Mouse (Mus musculus) MEL (cell line): ENCODE measurements around the gene Il4ra. TPM values are rescaled to one million over a fixed set of nuclear protein-coding genes. Genes with fewer than 3 reads are reported as not detected.

Experiments used
- DNase-seq: peaks from one replicate; pipeline ENCODE4 v3.0.0; 2011; ENCODE audit warnings: low read depth, low spot score
- H3K27ac ChIP-seq: 2 replicates; pipeline ENCODE4 v1.5.1; 2012; ENCODE audit warnings: low read depth, mild to moderate bottlenecking, control low read depth, low read length, moderate library complexity; ENCODE audit not compliant: control insufficient read depth
- H3K27me3 ChIP-seq, 2 experiments: fragments of 150-350 bp in 1 of 2; sonication (generic) in 1 of 2; 2 replicates each; pipeline ENCODE4 v1.6.1; 2012; ENCODE audit warnings: low read length in 2 of 2, mild to moderate bottlenecking in 2 of 2, improper control_type of control experiment in 1 of 2, moderate library complexity in 1 of 2; ENCODE audit not compliant: insufficient read depth in 2 of 2, control insufficient read depth in 1 of 2
- H3K36me3 ChIP-seq, 2 experiments: 2 replicates each; pipeline ENCODE4 v1.6.1; 2012 to 2014; ENCODE audit warnings: low read length in 2 of 2, improper control_type of control experiment in 1 of 2, inconsistent platforms in 1 of 2, mild to moderate bottlenecking in 1 of 2; ENCODE audit not compliant: insufficient read depth in 2 of 2, control insufficient read depth in 1 of 2
- H3K4me1 ChIP-seq, 2 experiments: fragments of 150-350 bp in 1 of 2; sonication (generic) in 1 of 2; 2 replicates each; pipeline ENCODE4 v1.6.1; 2012; ENCODE audit warnings: low read length in 2 of 2, improper control_type of control experiment in 1 of 2, mild to moderate bottlenecking in 1 of 2; ENCODE audit not compliant: insufficient read depth in 2 of 2, control insufficient read depth in 1 of 2
- H3K4me3 ChIP-seq, 2 experiments: fragments of 150-350 bp in 1 of 2; sonication (generic) in 1 of 2; 2 replicates each; pipeline ENCODE4 v1.5.1; 2012; ENCODE audit warnings: low read depth in 2 of 2, low read length in 2 of 2, mild to moderate bottlenecking in 2 of 2, moderate library complexity in 2 of 2, control low read depth in 1 of 2, improper control_type of control experiment in 1 of 2; ENCODE audit not compliant: control insufficient read depth in 1 of 2, insufficient read depth in 1 of 2
- H3K79me2 ChIP-seq: 2 replicates; pipeline ENCODE4 v1.6.1; 2012; ENCODE audit warnings: mild to moderate bottlenecking, low read length, moderate library complexity; ENCODE audit not compliant: control insufficient read depth, poor library complexity, insufficient read depth
- H3K9ac ChIP-seq: 2 replicates; pipeline ENCODE4 v1.6.1; 2012; ENCODE audit warnings: low read depth, mild to moderate bottlenecking, control low read depth, low read length, moderate library complexity; ENCODE audit not compliant: control insufficient read depth, poor library complexity, severe bottlenecking
- H3K9me3 ChIP-seq: fragments of 150-350 bp; sonication (generic); replicated peaks from 2 replicates; pipeline ENCODE4 v1.6.1; 2012; ENCODE audit warnings: mild to moderate bottlenecking, low read length, improper control_type of control experiment, moderate library complexity; ENCODE audit not compliant: insufficient read depth
- BHLHE40 ChIP-seq: IDR thresholded peaks from 2 replicates; pipeline ENCODE4 v1.6.1; 2012; ENCODE audit warnings: low read depth, mild to moderate bottlenecking, inconsistent platforms, low read length, improper control_type of control experiment, borderline replicate concordance
- CHD2 ChIP-seq: IDR thresholded peaks from 2 replicates; pipeline ENCODE4 v1.6.1; 2011; ENCODE audit warnings: low read length, improper control_type of control experiment
- EP300 ChIP-seq, 2 experiments: IDR thresholded peaks; 2 replicates each; pipeline ENCODE4 v1.6.1; 2011; ENCODE audit warnings: improper control_type of control experiment in 2 of 2, low read length in 2 of 2, low read depth in 1 of 2, mild to moderate bottlenecking in 1 of 2
- ETS1 ChIP-seq: IDR thresholded peaks from 2 replicates; pipeline ENCODE4 v1.6.1; 2012; ENCODE audit warnings: low read depth, mild to moderate bottlenecking, inconsistent platforms, low read length, improper control_type of control experiment, moderate library complexity
- MAX ChIP-seq: IDR thresholded peaks from 2 replicates; pipeline ENCODE4 v1.6.1; 2011; ENCODE audit warnings: low read length, improper control_type of control experiment
- MEF2A ChIP-seq: IDR thresholded peaks from 2 replicates; pipeline ENCODE4 v1.6.1; 2014; ENCODE audit warnings: low read depth, mild to moderate bottlenecking, inconsistent platforms, low read length, improper control_type of control experiment; ENCODE audit not compliant: poor library complexity, insufficient replicate concordance, severe bottlenecking; ENCODE audit errors: extremely low read depth
- MXI1 ChIP-seq: IDR thresholded peaks from 2 replicates; pipeline ENCODE4 v1.6.1; 2011; ENCODE audit warnings: mild to moderate bottlenecking, low read depth, low read length, improper control_type of control experiment
- MYC ChIP-seq: IDR thresholded peaks from 2 replicates; pipeline ENCODE4 v1.6.1; 2011; ENCODE audit warnings: low read depth, mild to moderate bottlenecking, low read length, improper control_type of control experiment, moderate library complexity
- POLR2AphosphoS2 ChIP-seq: IDR thresholded peaks from 2 replicates; pipeline ENCODE4 v1.6.1; 2011; ENCODE audit warnings: low read length, improper control_type of control experiment
- POLR2AphosphoS5 ChIP-seq: IDR thresholded peaks from 2 replicates; pipeline ENCODE4 v1.6.1; 2012; ENCODE audit warnings: low read depth, borderline replicate concordance, mild to moderate bottlenecking, inconsistent platforms, low read length, moderate library complexity, mixed read lengths
- RAD21 ChIP-seq: IDR thresholded peaks from 2 replicates; pipeline ENCODE4 v1.6.1; 2011; ENCODE audit warnings: mild to moderate bottlenecking, low read depth, low read length, improper control_type of control experiment
- SIN3A ChIP-seq: IDR thresholded peaks from 2 replicates; pipeline ENCODE4 v1.6.1; 2012; ENCODE audit warnings: low read length, improper control_type of control experiment, inconsistent platforms
- SMC3 ChIP-seq: IDR thresholded peaks from 2 replicates; pipeline ENCODE4 v1.6.1; 2011; ENCODE audit warnings: low read depth, low read length, improper control_type of control experiment
- TCF12 ChIP-seq: IDR thresholded peaks from 2 replicates; pipeline ENCODE4 v1.6.1; 2014; ENCODE audit warnings: low read depth, mild to moderate bottlenecking, inconsistent platforms, low read length, improper control_type of control experiment, moderate library complexity
- UBTF ChIP-seq: IDR thresholded peaks from 2 replicates; pipeline ENCODE4 v1.6.1; 2012; ENCODE audit warnings: low read depth, mild to moderate bottlenecking, inconsistent platforms, low read length, improper control_type of control experiment, moderate library complexity, borderline replicate concordance; ENCODE audit not compliant: insufficient read depth
- USF1 ChIP-seq: IDR thresholded peaks from 2 replicates; pipeline ENCODE4 v1.6.1; 2014; ENCODE audit warnings: low read depth, mild to moderate bottlenecking, inconsistent platforms, low read length, improper control_type of control experiment, moderate library complexity
- ZNF384 ChIP-seq: IDR thresholded peaks from 2 replicates; pipeline ENCODE4 v1.6.1; 2012; ENCODE audit warnings: low read depth, mild to moderate bottlenecking, inconsistent platforms, low read length, improper control_type of control experiment
- polyA plus RNA-seq, 2 experiments: library from polyadenylated mRNA; stranded (reverse) in 1 of 2; unstranded in 1 of 2; fragments of >175 nt in 1 of 2; fragments of >200 nt in 1 of 2; gene quantifications; 2 replicates each; pipeline versions ENCODE4 v1.2.1 to v1.2.4; 2012; ENCODE audit warnings: low replicate concordance in 2 of 2, low read depth in 1 of 2; ENCODE audit not compliant: insufficient read length in 2 of 2, insufficient read depth in 1 of 2, missing spikeins in 1 of 2
- total RNA-seq: library from RNA; depleted of rRNA; stranded (reverse); fragments of 300-350 nt; gene quantifications from 2 replicates; pipeline ENCODE4 v1.2.3, GENCODE M21; 2012

The Il4ra gene
- total and polyA plus RNA-seq, 3 experiments = 3.6 to 5.0 TPM; not detected in 1

DNA sequence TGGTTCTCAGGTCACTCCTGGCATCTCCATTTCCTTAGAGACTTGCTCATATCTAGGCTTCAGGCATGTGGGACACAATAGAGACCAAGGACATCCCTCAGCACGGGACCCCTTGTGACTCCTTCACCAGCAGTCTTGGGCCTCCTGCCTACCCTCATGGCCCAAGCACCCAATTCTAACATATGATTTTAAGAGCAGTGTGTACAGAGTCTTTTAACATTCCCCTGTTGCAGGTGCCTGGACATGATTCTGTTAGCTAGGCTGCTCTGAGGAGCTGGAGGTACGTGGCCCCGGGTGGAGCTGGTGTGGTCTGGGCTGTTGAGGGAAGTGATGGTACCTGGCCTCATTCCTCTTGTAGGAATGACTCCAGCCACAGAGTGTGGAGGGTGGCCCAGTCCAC, 11.2 kb downstream of the Il4ra start:
- no peaks in the 10 kb centered on the region for H3K79me2 ChIP-seq
- no peak overlapping the region for H3K9ac ChIP-seq
- no peak overlapping the region for H3K4me3 ChIP-seq
- H3K9me3 ChIP-seq = no peaks in the 10 kb centered on the region
- H3K36me3 ChIP-seq = peaks cover 0 to 4% of the 10 kb centered on the region in 2 experiments; a peak in 1 of 4 replicates
- no peak for DNase-seq
- no peaks in the 10 kb centered on the region for H3K27me3 ChIP-seq
- H3K4me1 ChIP-seq = peaks cover 3 to 17% of the 10 kb centered on the region in 2 experiments
- H3K27ac ChIP-seq = no peak overlapping the region
- no peak for TF ChIP-seq SIN3A
- no peak for TF ChIP-seq CHD2
- TF ChIP-seq RAD21 = no peak
- TF ChIP-seq, all 39 proteins: peak for 0

DNA sequence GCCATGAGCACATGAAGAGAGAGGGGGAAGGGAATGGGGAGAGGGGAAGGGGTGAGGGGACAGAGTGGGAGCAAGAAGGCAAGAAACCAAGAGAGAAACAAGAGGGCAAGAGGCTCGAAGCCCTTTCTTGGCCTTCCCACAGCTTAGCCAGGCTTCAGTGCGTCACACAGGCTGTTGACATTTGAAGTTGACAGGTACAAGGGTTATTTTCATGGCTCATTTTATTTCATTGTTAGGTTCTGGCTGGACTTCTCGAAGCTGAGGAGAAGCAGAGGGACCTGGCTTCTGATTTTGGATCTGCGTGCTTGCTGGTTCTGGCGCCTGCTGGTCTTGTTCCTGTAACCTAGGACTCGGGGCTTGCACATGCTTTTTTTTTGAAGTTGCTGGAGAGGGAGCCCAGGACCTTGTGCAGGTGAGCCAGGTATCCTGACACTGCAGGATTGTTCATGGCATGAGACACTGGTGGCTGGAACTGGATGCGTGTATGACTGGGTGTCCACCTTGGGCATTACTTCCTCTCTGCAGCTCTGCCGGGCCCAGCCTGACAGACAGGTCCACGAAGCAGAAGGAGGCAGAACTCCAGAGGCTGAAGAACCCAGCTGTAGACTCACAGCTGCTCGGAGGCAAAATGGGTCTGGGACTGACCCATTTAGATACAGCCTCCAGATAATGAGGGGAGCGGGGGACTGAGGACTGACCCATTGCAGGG, 12.6 kb downstream of the Il4ra start:
- Histone ChIP-seq H3K36me3 (peaks cover 0 to 4% of the 10 kb centered on the region in 2 experiments; a peak in 1 of 4 replicates), H3K4me1 (peaks cover 3 to 17% of the 10 kb centered on the region in 2 experiments), H3K4me3 (no peak overlapping the region), H3K9ac (no peak overlapping the region), H3K27ac (no peak overlapping the region), H3K79me2 (no peaks in the 10 kb centered on the region), H3K27me3 (no peaks in the 10 kb centered on the region), H3K9me3 (no peaks in the 10 kb centered on the region)
- DNase-seq = no peak
- no peak for TF ChIP-seq MAX
- no peak for TF ChIP-seq POLR2AphosphoS2
- no peak for TF ChIP-seq RAD21
- no peak for TF ChIP-seq ZNF384
- no peak for TF ChIP-seq CHD2
- TF ChIP-seq POLR2AphosphoS5 = no peak
- no peak for TF ChIP-seq MEF2A
- TF ChIP-seq MYC = no peak
- no peak for TF ChIP-seq EP300 (IDR thresholded peaks at IDR 0.05; ENCODE audit: low read depth in 1 of 2, low read length in 2 of 2)
- no peak for TF ChIP-seq SIN3A
- TF ChIP-seq MXI1 = no peak
- no peak for TF ChIP-seq TCF12
- no peak for TF ChIP-seq BHLHE40
- no peak for TF ChIP-seq UBTF
- no peak for TF ChIP-seq USF1
- TF ChIP-seq ETS1 = no peak
- TF ChIP-seq SMC3 = no peak
